Mouse (Mus musculus): ENCODE measurements at regions not wholly inside any gene's neighbourhood (a gene's known extent, or its start where the extent isn't known, plus 50 kb on each side); places are given as distances from the start of the nearest gene placed in this dataset.

- no peak for DNase-seq (ENCODE audit: extremely low read depth, insufficient read length, low spot score)
These were observed 151.8 kb downstream of the Cyp26b1 start for GRCm38 (mm10) chr6:84441721-84442480.

GRCm38 (mm10) chr6:84436716-84437115 lies 157.0 kb downstream of the Cyp26b1 start:
- no peak for DNase-seq (ENCODE audit: extremely low read depth, insufficient read length, low spot score)

GRCm38 (mm10) chr6:84434532-84434931 lies 159.2 kb downstream of the Cyp26b1 start:
- peak; percentile 23 for DNase-seq (ENCODE audit: extremely low read depth, insufficient read length, low spot score)

- DNase-seq (ENCODE audit: extremely low read depth, insufficient read length, low spot score), result no peak
These were observed 162.1 kb downstream of the Cyp26b1 start for GRCm38 (mm10) chr6:84431622-84431955.

GRCm38 (mm10) chr6:84430925-84431621 lies 162.6 kb downstream of the Cyp26b1 start:
- no peak for DNase-seq (ENCODE audit: extremely low read depth, insufficient read length, low spot score)

GRCm38 (mm10) chr6:84430146-84430545 lies 163.6 kb downstream of the Cyp26b1 start:
- DNase-seq (ENCODE audit: extremely low read depth, insufficient read length, low spot score), result no peak

GRCm38 (mm10) chr6:84429247-84429646 lies 164.5 kb downstream of the Cyp26b1 start:
- no peak for DNase-seq (ENCODE audit: extremely low read depth, insufficient read length, low spot score)

- DNase-seq (ENCODE audit: extremely low read depth, insufficient read length, low spot score), result no peak
These were observed 167.0 kb downstream of the Cyp26b1 start for GRCm38 (mm10) chr6:84426691-84427090.

GRCm38 (mm10) chr6:84425823-84426222 lies 167.9 kb downstream of the Cyp26b1 start:
- DNase-seq (ENCODE audit: extremely low read depth, insufficient read length, low spot score), result peak; percentile 37

GRCm38 (mm10) chr6:84422946-84423345 lies 170.8 kb downstream of the Cyp26b1 start:
- DNase-seq (ENCODE audit: extremely low read depth, insufficient read length, low spot score), result peak; percentile 7

GRCm38 (mm10) chr6:84419691-84420090 lies 174.0 kb downstream of the Cyp26b1 start:
- no peak for DNase-seq (ENCODE audit: extremely low read depth, insufficient read length, low spot score)

- no peak for DNase-seq (ENCODE audit: extremely low read depth, insufficient read length, low spot score)
These were observed 174.4 kb downstream of the Cyp26b1 start for GRCm38 (mm10) chr6:84419281-84419680.

GRCm38 (mm10) chr6:84416992-84417636 lies 176.6 kb downstream of the Cyp26b1 start:
- no peak for DNase-seq (ENCODE audit: extremely low read depth, insufficient read length, low spot score)

GRCm38 (mm10) chr6:84414400-84414799 lies 179.3 kb downstream of the Cyp26b1 start:
- DNase-seq (ENCODE audit: extremely low read depth, insufficient read length, low spot score), result no peak

GRCm38 (mm10) chr6:84409863-84410513 lies 183.7 kb downstream of the Cyp26b1 start:
- DNase-seq (ENCODE audit: extremely low read depth, insufficient read length, low spot score), result no peak

GRCm38 (mm10) chr6:84408513-84408912 lies 185.2 kb downstream of the Cyp26b1 start:
- DNase-seq (ENCODE audit: extremely low read depth, insufficient read length, low spot score), result no peak

- DNase-seq (ENCODE audit: extremely low read depth, insufficient read length, low spot score), result no peak
These were observed 185.9 kb downstream of the Cyp26b1 start for GRCm38 (mm10) chr6:84407773-84408172.

- no peak for DNase-seq (ENCODE audit: extremely low read depth, insufficient read length, low spot score)
These were observed 189.0 kb downstream of the Cyp26b1 start for GRCm38 (mm10) chr6:84404695-84405094.

- no peak for DNase-seq (ENCODE audit: extremely low read depth, insufficient read length, low spot score)
These were observed 191.3 kb downstream of the Cyp26b1 start for GRCm38 (mm10) chr6:84402431-84402830.

- no peak for DNase-seq (ENCODE audit: extremely low read depth, insufficient read length, low spot score)
These were observed 199.1 kb downstream of the Cyp26b1 start for GRCm38 (mm10) chr6:84394496-84395090.

All from 3134 (cell line).